Mouse (Mus musculus): ENCODE data around the gene C2cd4a.

C2cd4a gene

GRCm38 (mm10) chr9:67831359-67832045 lies 628 bp downstream of the C2cd4a start:
- DNase-seq (ENCODE audit: low spot score): no peak

GRCm38 (mm10) chr9:67830411-67831358 lies 1.4 kb downstream of the C2cd4a start:
- DNase-seq (ENCODE audit: low spot score): no peak

DNA sequence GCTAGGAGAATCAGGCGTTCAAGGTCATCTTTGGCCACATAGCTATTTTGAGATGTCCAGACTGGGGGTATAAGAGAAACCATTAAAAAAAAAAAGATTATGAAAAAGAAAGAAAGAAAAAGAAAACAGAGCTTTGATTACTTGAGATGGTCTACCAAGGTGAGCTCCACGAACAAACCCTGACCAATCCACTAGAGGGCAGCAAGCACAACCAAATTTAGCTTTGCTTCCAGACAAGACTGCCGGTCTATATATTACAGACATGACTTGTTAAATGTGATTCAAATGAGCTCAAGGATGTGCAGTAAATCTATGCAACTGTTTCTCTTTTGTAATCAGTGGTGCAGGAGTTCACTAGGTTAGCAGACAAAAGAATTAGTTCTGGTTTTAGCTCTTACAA lies 3.9 kb downstream of the C2cd4a start:
- DNase-seq (ENCODE audit: low spot score): peak; percentile 45

GRCm38 (mm10) chr9:67825527-67825926 lies 6.6 kb downstream of the C2cd4a start:
- DNase-seq (ENCODE audit: low spot score): no peak

- no peak for DNase-seq (ENCODE audit: low spot score)
Measured at GRCm38 (mm10) chr9:67823131-67823530, 9.0 kb downstream of the C2cd4a start.

DNA sequence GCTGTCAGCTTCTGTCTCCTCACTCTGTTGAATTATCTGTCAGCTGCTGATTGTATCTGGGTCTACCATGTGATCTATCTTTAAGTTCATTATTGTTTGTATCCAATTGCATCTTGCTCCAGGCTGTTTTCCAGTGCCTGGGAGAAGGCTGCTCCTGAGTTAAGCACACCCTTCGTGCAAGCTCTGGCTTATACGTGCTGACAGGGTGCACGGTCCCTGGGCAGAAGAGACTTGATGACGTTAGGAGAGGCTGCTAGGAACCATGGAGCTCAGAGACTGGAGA lies 13.5 kb downstream of the C2cd4a start:
- no peak for DNase-seq (ENCODE audit: low spot score)

DNA sequence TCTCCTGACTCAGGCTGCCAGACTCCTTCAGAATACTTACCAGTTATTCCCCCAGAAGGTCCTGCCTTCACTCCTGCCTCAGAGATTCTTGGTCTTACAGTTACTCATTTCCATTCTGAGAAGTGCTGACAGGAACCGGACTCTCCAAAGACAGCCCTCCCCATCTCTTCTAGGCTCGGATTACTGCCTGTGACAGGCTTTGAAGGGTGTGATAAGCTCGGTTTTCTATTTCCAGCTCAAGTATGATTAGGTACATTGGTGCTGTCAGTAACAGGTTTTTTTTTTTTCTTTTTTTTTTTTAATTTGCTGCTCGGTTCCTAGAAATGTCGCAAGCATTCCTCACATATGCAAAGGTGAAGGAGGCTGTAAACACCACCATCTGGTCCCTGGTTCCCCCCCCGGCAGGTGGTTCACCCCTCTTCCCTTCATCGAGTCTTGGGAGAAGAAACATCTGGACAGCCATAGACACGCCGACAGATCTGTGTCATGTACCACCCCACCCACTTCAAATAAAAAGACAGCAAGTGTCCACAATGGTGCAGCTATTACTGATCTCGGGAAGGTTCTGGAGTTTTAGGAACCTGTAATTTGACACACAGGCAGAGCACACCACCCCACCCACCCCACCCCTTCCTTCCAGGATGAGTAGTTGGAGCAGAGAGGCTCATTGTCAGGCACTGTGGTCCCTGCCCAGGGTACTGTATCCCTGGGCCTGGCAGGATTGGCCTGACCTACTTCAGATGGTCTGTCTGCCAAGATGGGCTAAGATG lies 14.0 kb downstream of the C2cd4a start:
- no peak for DNase-seq (ENCODE audit: low spot score)

- DNase-seq (ENCODE audit: low spot score): no peak
Measured at GRCm38 (mm10) chr9:67816172-67816928, 15.8 kb downstream of the C2cd4a start.

DNA sequence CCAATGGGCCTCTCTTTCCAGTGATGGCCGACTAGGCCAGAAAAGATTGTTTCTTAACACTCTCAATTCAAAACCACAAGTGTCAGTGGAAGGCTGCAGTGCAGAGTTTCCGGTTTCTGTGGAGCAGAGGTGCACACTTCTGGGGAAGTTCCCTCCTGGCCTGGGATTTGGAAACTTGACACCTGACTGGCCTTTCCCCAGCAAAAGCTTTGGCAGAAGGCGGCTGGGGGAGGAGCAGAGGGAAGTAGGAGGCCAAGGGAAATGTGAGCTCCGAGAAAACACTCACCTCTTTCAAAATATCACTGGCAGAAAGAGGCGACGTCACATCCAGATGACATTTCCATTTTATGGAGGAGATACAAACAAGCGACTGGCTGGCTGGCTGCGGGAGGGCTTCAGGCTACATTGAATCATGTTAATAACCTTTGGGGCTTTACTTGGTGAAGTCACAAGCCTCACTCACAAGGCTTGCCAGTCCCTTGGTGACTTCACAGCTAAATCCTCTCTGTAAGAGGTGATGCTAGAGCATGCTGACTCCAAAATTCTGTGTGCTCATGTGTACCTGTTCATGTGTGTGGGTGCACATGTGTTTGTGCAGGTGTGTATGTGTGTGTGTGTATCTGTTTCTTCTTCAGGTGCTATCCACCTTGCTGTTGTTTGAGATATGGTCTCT lies 18.3 kb downstream of the C2cd4a start:
- no peak for DNase-seq (ENCODE audit: low spot score)

GRCm38 (mm10) chr9:67813171-67813570 lies 19.0 kb downstream of the C2cd4a start:
- DNase-seq (ENCODE audit: low spot score): no peak

- DNase-seq (ENCODE audit: low spot score): no peak
Measured at GRCm38 (mm10) chr9:67811116-67811515, 21.0 kb downstream of the C2cd4a start.

DNA sequence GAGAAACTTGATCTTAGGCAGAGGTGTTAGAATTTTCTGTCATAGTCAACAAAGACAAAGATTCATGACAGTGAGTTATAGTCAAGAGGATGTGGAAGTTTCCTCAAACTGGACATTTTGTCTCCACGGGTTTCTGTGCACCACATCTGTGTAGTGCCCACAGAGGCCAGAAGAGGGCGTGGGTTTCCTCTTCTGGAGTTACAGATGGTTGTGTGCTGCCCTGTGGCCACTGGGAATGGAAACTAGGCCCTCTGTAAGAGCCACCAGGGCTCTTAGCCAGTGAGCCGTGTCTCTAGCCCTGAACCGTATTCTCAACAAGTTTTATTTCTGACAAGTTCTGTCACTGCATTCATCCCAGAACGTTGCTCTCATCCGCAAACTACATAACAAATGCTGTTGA lies 21.6 kb downstream of the C2cd4a start:
- DNase-seq (ENCODE audit: low spot score): no peak

DNA sequence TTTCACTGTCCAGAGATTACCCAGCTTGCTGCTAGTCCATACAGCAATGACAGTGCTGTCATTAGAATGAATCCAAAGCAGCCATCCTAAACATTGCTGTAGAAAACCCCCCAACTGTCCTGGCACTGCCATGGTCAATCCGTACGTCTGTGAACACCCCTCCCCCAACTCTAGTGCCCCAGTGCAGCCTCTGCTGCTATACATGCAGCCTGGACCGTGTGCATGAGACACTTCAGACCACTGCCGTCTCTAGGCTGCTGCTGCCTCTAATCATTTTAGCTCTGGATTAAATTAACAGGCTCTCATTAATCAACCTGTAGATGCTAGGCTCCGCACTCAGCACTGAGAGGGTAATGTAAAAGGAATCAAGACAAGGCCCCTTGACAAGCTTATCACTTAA lies 25.1 kb downstream of the C2cd4a start:
- DNase-seq (ENCODE audit: low spot score): no peak

DNA sequence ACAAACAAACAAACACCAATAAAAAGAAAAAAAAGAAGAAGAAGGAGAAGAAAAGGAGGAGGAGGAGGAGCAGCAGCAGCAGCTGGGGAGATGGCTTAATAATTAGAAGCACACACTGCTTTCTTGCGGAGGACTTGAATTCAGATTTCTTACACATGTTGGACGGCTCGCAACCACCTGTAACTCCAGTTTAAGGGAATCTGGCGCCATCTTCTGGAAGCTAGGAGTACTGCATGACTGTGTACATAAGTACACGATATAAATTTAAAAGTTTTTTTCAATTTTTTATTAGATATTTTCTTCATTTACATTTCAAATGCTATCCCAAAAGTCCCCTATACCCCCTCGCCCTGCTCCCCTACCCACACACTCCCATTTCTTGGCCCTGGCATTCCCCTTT lies 29.9 kb downstream of the C2cd4a start:
- DNase-seq (ENCODE audit: low spot score): peak; percentile 33

DNA sequence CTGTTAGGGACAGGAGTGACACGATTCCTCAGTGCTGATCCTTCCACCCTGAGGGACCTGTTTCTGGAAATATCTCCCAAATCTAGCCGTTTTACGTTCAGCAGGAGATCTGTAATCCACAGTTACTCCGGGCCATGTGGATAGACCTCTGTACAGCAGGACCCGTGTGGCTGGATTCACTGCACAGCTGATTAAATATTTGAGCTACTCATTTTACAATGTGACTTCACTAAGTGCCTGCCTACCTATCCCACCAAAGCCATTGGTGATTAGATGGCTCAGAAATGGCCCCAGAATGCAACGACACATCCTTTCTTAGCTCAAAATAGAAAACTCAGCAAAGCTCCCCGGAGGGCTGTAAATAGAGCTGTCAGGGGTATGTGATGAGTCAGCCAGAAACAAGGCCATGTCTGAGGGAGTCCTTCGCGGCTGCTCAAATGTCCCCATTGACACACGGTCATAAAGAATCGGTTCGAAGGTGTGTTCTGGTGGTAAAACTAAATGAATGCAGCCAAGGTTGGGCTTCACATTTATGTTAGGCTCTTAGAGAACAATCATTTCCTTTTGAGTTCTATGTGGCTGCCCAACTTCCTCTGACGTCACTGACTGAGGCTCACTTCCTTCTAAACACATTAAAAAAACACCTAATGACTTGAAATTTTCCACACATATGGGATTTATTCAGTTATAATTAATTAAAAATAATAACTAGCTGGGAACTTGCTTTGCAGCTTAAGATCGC lies 32.9 kb downstream of the C2cd4a start:
- DNase-seq (ENCODE audit: low spot score): peak; percentile 47

- no peak for DNase-seq (ENCODE audit: low spot score)
Measured at GRCm38 (mm10) chr9:67795205-67795675, 36.9 kb downstream of the C2cd4a start.

DNA sequence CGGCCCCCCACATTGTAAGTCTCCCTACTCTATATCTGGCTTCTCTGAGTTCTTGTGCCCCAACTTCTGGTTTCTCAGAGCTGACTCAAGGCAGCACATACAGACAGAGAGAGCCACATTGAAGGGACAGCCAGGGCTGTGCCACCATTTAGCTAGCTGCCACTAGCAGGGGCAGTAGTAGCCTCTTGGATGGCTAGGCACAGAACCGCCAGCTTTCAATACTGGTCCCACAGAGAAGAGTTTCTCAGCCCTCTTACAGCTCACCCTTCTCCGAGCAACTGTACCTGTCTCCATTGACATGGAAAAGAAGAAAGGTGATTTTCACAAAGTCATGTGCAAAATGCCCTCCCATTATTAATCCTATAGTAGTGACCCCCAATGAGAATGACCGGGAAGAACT lies 37.5 kb downstream of the C2cd4a start:
- no peak for DNase-seq (ENCODE audit: low spot score)

- DNase-seq (ENCODE audit: low spot score): no peak
Measured at GRCm38 (mm10) chr9:67794216-67794615, 37.9 kb downstream of the C2cd4a start.

- no peak for DNase-seq (ENCODE audit: low spot score)
Measured at GRCm38 (mm10) chr9:67793501-67793900, 38.6 kb downstream of the C2cd4a start.

DNA sequence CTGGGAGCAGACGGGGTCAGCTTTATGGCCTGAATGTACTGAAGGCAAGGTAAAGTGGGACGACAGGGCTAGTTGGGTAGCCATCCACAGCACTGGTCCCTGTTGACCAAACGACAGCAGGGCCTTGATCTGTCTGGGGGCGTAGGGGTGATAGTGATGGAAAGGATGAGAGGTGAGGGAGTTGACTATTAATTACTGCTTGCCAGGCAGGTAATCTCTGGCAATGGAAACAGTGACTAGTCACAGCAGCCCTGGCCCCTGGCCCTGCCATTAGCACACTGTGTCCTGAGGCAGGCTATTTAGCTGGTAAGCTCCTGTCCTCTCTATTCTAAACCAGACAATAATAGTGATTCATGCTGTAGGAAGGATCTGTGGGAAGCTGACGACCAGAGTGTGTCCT lies 39.7 kb downstream of the C2cd4a start:
- no peak for DNase-seq (ENCODE audit: low spot score)

DNA sequence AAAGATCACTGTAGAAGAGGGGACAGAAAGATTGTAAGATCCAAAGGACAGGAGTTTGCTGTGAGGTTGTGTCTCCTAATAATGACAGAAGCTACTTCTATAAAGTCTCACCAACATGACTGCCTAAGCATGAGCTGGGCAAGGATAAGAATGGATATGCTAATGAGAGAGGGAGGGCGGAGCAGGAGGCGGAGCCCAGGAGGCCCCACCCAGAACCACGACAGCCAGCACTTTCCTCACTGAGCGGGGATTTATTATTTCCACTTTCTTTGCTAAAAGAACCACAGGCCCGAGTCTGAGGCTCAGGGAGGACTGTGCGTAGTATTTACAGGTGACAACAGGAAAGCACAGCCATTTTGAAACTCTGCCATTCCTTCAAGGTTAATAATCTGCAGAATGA lies 44.5 kb downstream of the C2cd4a start:
- no peak for DNase-seq (ENCODE audit: low spot score)

All from T-cell, adult 2 months (primary cell).